Mouse (Mus musculus) olfactory bulb, adult 2 months (tissue): ENCODE results near the gene Gm37419.

Source experiments
- CTCF ChIP-seq: fragments of 200-500 bp; IDR thresholded peaks from 2 replicates; pipeline ENCODE4 v1.5.1; 2012; ENCODE audit warnings: low read depth, mild to moderate bottlenecking, low read length, moderate library complexity; ENCODE audit not compliant: insufficient read depth
- POLR2A ChIP-seq: fragments of 200-500 bp; IDR thresholded peaks from 2 replicates; pipeline ENCODE4 v1.6.1; 2012; ENCODE audit warnings: mild to moderate bottlenecking, low read depth, low read length, moderate library complexity; ENCODE audit not compliant: insufficient read depth

DNA sequence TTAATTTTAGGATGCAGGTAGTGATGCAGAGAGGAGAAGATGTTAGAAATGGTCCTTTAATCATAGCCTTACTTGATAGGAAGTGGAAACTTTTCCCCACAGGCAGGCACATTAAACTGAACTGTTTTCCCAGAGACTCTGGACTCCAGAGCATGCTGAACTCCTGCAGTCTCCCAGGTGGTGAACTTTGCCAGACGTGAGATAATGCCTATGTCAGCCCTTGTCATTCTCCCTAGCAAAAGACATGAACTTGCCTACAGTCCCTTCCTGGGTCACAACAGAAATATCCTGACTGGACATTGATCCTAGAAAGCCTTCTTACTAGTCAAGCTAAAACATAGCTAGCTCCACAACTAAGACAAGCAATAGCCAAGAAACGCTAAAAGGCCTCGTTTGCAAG, 23.0 kb downstream of the Gm37419 start:
- no peak for TF ChIP-seq CTCF
- no peak for TF ChIP-seq POLR2A
